Mouse (Mus musculus) midbrain, embryonic 15.5 days (tissue): ENCODE measurements around the gene Prc1. TPM values are rescaled to one million over a fixed set of nuclear protein-coding genes. Genes with fewer than 3 reads are reported as not detected.
A peak's percentile ranks its signal among the peaks of the same experiment; 100 is the strongest.

Experiments
- ATAC-seq: fragments of 200-750 bp; cut with Nextera tagmentation; replicated peaks from 2 replicates; pipeline ENCODE4 v1.8.0; 2017; ENCODE audit warnings: moderate TSS enrichment
- H3K27ac ChIP-seq: fragments of 300-500 bp; sonication (generic); 2 replicates; pipeline ENCODE4 v1.5.1; 2015; ENCODE audit warnings: mild to moderate bottlenecking, inconsistent platforms
- H3K27me3 ChIP-seq: fragments of 300-500 bp; sonication (generic); replicated peaks from 2 replicates; pipeline ENCODE4 v1.6.1; 2015; ENCODE audit warnings: inconsistent platforms
- H3K36me3 ChIP-seq: fragments of 300-500 bp; sonication (generic); replicated peaks from 2 replicates; pipeline ENCODE4 v1.6.1; 2015; ENCODE audit warnings: inconsistent platforms
- H3K4me1 ChIP-seq: fragments of 300-500 bp; sonication (generic); 2 replicates; pipeline ENCODE4 v1.6.1; 2015; ENCODE audit warnings: inconsistent platforms
- H3K4me2 ChIP-seq: fragments of 300-500 bp; sonication (generic); 2 replicates; pipeline ENCODE4 v1.6.1; 2015; ENCODE audit warnings: inconsistent platforms, mild to moderate bottlenecking, moderate library complexity
- H3K4me3 ChIP-seq: fragments of 300-500 bp; sonication (generic); 2 replicates; pipeline ENCODE4 v1.5.1; 2015; ENCODE audit warnings: mild to moderate bottlenecking, inconsistent platforms
- H3K9ac ChIP-seq: fragments of 300-500 bp; sonication (generic); 2 replicates; pipeline ENCODE4 v1.6.1; 2015; ENCODE audit warnings: mild to moderate bottlenecking, inconsistent platforms
- H3K9me3 ChIP-seq: fragments of 300-500 bp; sonication (generic); 2 replicates; pipeline ENCODE4 v1.6.1; 2016; ENCODE audit warnings: inconsistent platforms
- WGBS: fragments of 180-500 bp; shearing (Covaris S2); methylation state at CpG from one replicate; pipeline ENCODE4 v1.1.7; 2015; ENCODE audit warnings: mixed read lengths; 5-methylcytosine and 5-hydroxymethylcytosine counted together
- polyA plus RNA-seq: library from polyadenylated mRNA; unstranded; fragments of >200 nt; fragmentation: Nextera tagmentation; extraction: Ambion mirVana; gene quantifications from 2 replicates; pipeline ENCODE4 v1.2.1, GENCODE M21; 2015

The Prc1 gene
- 33.8 and 39.8 TPM in 2 replicates for polyA plus RNA-seq

DNA sequence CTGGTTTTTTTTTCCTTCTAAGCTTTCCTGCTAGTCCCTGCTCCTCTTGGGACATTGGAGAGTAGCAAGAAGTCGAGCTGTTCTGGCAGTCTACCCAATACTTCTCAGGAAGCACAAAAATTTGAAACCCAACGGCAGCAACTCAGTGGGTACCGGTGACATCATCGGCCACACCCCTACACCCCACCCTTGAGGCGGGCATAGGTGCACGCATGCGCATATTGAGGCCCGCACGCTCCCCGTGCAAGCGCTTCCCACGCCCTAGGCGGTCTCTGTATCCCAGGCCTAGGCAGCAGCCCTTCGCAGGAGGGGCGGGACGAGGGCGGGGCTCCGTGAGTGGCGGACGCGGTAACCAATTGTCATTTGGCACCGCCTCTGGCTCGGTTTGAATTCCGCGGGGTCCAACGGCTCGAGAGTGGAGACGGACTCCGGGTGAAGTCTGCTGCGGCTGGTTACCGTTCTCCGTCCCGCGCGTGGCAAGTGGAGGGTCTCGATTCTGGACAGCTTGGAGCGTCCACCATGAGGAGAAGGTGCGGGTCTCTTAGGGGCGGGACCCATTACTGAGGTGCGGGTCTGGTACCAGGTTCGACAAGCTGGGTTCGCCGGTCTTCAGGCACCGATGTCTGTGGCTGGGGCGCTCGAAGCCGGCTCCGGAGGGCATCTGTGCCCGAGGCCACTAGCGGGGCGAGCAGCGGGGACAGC is at the start of gene Prc1:
Gene Prc1 (plus strand): TSS at position 389 of the 702 bp plus-strand sequence.
- Histone ChIP-seq H3K27me3 (no peaks in the 10 kb centered on the region), H3K9me3 (no peaks in the 10 kb centered on the region), H3K4me2 (peak within 1 kb of the TSS; percentile 99), H3K36me3 (peaks cover 6% of the 10 kb centered on the region; the same call in 1 of the 2 replicates), H3K27ac (peak within 1 kb of the TSS; percentile 64), H3K9ac (peak within 1 kb of the TSS; percentile 48), H3K4me3 (peak within 1 kb of the TSS; percentile 64), H3K4me1 (peaks cover 5% of the 10 kb centered on the region)
- under 1% methylated on average over 52 of the region's 52 CpGs for WGBS
- peak; percentile 99 for ATAC-seq

DNA sequence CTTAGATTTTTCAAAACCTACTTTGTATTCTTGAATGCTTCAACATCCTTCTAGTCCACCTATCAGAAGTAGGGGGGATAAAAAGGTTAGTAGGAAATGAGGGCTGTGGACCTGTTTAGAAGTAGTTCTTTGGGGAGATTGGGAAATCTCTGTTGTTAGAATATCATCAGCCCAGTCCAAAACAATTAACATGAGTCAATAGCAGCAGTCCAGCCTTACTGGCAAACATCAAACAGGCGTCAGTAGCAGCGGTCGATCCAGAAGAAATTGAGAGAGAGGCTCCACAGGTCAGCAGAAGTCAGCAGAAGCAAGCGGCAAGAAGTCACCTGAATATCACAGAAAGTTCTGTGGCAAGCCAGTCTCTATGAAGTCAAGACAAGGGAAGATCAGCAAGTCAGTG is 49.4 kb upstream of the Prc1 start:
- no peak overlapping the region for H3K9ac ChIP-seq
- H3K9me3 ChIP-seq, result no peaks in the 10 kb centered on the region
- no peaks in the 10 kb centered on the region for H3K4me1 ChIP-seq
- no peak for ATAC-seq
- no peaks in the 10 kb centered on the region for H3K27me3 ChIP-seq
- H3K4me3 ChIP-seq, result no peak overlapping the region
- 90% methylated on average over 4 of the region's 4 CpGs for WGBS
- 0 out of 2 replicates have a peak, but pooled peaks cover 6% of the 10 kb centered on the region for H3K36me3 ChIP-seq
- H3K4me2 ChIP-seq, result no peak overlapping the region
- no peak overlapping the region for H3K27ac ChIP-seq

DNA sequence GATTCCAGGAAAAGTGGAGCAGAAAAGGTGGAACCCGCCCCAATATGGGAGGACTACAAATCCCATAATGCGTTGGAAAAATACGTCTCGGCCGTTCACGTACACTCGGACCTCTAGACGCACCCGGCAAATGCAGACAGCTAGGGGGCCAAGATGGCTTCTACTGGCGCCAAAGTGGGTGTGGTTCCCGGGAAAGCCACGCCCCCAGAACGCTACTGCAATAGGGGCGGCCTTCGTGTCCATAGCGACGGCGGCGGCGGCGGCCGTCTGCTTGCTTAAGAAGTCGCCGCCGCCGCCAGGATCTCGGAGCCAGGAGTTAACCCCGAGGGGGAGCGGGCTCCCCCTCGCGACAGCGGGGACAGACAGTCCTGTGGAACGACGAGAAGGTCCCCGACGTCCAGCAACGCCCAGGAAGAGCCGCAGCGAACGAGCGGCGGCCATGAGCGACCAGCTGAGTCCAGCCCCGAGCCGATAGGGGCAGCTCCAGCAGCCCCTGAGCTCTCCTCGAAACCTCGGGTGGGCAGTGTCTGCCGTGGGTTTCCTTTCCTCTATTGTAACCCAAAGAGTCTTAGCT is 48.0 kb upstream of the Prc1 start, which contains the start of gene Ttll13:
Gene Ttll13 (plus strand): TSS at position 229 of the 574 bp plus-strand sequence.
- Histone ChIP-seq H3K4me3 (peak within 1 kb of the TSS; percentile 54), H3K9me3 (no peaks in the 10 kb centered on the region), H3K36me3 (no peaks in the 10 kb centered on the region), H3K27ac (peak within 1 kb of the TSS; percentile 86), H3K4me1 (no peaks in the 10 kb centered on the region), H3K9ac (peak within 1 kb of the TSS; percentile 62), H3K4me2 (peak within 1 kb of the TSS; percentile 57), H3K27me3 (no peaks in the 10 kb centered on the region)
- ATAC-seq, result peak; percentile 98
- under 1% methylated on average over 48 of the region's 48 CpGs for WGBS

DNA sequence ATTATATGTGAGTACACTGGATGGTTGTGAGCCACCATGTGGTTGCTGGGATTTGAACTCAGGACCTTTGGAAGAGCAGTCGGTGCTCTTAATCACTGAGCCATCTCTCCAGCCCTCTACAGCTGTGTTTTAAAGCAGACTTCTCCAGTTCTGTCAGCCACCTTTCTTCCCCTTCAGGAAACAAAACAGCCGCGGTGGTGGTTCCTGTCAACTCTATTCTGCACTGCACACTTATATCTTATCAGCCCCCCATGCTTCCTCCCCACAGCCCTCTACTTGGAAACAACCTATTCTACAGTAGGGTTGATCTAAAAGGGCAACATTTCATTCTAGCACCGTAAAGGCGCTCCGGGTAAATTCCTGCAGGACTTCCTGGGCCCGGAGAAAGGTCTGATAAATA is 47.4 kb upstream of the Prc1 start:
- peak overlapping the region; percentile 62 for H3K9ac ChIP-seq
- no peaks in the 10 kb centered on the region for H3K36me3 ChIP-seq
- no peaks in the 10 kb centered on the region for H3K9me3 ChIP-seq
- H3K4me1 ChIP-seq, result no peaks in the 10 kb centered on the region
- peak overlapping the region; percentile 86 for H3K27ac ChIP-seq
- WGBS, result 63% methylated on average over 7 of the region's 7 CpGs
- H3K27me3 ChIP-seq, result no peaks in the 10 kb centered on the region
- no peak for ATAC-seq
- peak overlapping the region; percentile 54 for H3K4me3 ChIP-seq
- peak overlapping the region; percentile 57 for H3K4me2 ChIP-seq

DNA sequence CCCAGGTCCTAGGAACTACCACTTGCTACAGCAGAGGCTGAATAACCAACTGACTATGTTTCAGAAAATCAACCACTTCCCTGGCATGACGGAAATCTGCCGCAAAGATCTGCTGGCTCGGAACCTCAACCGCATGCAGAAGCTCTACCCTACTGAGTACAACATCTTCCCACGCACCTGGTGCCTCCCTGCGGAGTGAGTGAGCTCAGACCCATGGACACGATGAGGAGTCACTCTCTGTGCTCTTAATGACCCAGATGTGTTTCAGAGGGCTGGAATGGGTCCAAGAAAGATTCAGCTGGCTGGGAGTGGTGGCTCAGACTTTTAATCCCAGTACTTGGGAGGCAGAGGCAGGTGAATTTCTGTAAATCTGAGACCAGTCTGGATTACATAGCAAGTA is 41.8 kb upstream of the Prc1 start:
- Histone ChIP-seq H3K4me1 (no peaks in the 10 kb centered on the region), H3K9me3 (no peaks in the 10 kb centered on the region), H3K36me3 (no peaks in the 10 kb centered on the region), H3K4me3 (no peak overlapping the region), H3K27me3 (peaks cover 18% of the 10 kb centered on the region), H3K4me2 (no peak overlapping the region), H3K27ac (no peak overlapping the region), H3K9ac (no peak overlapping the region)
- 83% methylated on average over 7 of the region's 7 CpGs for WGBS
- ATAC-seq, result no peak

DNA sequence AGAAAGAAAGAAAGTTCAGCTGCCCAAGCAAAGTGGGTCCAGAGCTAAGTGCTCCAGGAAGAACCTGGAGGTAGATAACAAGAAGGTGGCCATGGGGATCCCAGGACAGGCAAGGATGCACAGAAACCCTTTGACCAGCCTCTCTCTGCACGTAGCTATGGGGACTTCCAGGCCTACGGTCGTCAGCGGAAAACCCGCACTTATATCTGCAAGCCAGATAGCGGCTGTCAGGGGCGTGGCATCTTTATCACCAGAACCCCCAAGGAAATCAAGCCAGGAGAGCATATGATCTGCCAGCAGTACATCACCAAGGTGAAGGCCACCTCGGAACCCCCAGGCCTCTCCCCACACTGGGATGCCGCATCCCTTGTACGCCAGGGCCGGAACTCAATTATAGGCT is 41.4 kb upstream of the Prc1 start:
- ATAC-seq, result no peak
- Histone ChIP-seq H3K27ac (no peak overlapping the region), H3K27me3 (peaks cover 21% of the 10 kb centered on the region), H3K9me3 (no peaks in the 10 kb centered on the region), H3K9ac (no peak overlapping the region), H3K4me2 (no peak overlapping the region), H3K36me3 (no peaks in the 10 kb centered on the region), H3K4me1 (no peaks in the 10 kb centered on the region), H3K4me3 (no peak overlapping the region)
- 88% methylated on average over 11 of the region's 11 CpGs for WGBS

DNA sequence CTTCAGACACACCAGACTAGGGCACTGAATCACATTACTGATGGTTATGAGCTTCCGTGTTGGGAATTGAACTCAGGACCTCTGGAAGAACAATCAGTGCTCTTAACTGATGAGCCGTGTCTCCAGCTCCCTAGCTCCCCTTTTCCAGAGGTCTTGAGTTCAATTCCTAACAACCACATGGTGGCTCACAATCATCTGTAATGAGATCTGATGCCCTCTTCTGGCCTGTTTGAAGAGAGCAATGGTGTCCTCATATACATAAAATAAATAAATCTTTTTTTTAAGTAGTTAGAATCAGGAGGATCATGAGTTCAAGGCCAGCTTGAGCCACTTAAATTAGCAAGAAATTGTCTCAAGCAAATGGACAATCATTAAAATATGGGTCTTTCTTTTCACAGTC is 38.3 kb upstream of the Prc1 start:
- ATAC-seq, result no peak
- H3K27me3 ChIP-seq, result peaks cover 43% of the 10 kb centered on the region

DNA sequence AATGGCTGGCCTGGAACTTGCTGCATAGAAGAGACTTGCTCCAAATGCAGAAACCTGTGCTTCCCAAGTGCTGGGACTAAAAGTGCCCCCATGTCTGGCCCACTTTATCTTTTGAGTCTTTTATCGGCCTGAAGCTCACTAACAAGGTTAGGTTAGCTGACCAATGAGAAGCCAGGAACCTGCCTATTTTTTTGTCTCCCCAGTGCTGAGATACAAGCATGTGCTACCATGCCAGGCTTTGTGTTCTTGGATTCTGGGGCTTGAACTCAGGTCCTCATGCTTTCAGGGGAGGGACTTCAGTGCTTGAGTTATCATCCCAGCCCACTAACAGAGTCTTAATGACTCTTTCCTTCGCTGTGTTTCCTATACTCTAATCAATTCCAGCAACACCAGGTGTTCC is 36.5 kb upstream of the Prc1 start:
- WGBS, result 74% methylated on average over 2 of the region's 2 CpGs
- H3K4me2 ChIP-seq, result no peak overlapping the region
- peaks cover 15% of the 10 kb centered on the region for H3K4me1 ChIP-seq
- peaks cover 43% of the 10 kb centered on the region for H3K27me3 ChIP-seq
- H3K27ac ChIP-seq, result no peak overlapping the region
- H3K9me3 ChIP-seq, result no peaks in the 10 kb centered on the region
- no peak for ATAC-seq
- no peak overlapping the region for H3K4me3 ChIP-seq
- H3K9ac ChIP-seq, result no peak overlapping the region
- H3K36me3 ChIP-seq, result no peaks in the 10 kb centered on the region

More for the DNA sequence above, 38.3 kb upstream of the Prc1 start:
- Histone ChIP-seq H3K9ac (no peak overlapping the region), H3K4me1 (peaks cover 5% of the 10 kb centered on the region; the same call in 1 of the 2 replicates), H3K36me3 (no peaks in the 10 kb centered on the region), H3K4me3 (no peak overlapping the region), H3K27ac (no peak overlapping the region), H3K9me3 (no peaks in the 10 kb centered on the region), H3K4me2 (no peak overlapping the region)
- 81% methylated on average over 2 of the region's 2 CpGs for WGBS

DNA sequence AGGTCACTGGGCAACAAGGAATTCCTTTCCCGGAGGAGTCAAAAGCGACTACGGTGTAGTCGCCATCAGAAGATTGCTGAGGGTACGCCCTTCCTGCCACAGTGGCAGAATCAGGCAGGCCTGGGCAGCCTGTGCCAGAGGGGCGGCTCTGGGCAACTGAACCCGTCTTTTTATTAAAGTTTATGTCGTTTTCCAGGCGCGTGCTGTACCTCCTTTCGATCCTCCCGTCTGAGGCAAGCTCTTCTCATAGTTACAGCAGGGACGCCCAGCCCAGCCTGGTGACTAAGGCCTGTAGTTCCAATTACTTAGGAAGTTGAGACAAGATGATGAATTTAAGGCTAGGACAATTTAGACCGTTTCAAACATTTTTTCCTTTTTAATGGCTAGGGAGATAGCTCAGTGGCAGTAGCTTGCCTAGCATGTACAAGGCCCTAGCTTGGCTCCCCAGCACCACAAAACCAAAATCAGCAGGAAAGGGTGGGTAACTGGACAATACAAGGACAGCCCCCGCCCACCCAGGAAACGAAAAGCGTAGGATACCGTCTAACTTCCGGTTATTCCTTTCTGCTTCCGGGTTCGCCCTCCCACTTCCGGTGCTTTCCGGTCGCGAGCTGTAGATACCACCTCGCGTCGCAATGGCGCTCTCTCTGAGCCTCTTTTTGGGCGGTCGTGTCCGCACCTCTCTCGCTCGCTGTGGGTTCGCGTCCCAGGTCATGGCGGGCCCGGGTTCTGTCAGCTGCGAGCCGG is 33.5 kb upstream of the Prc1 start, which contains the start of gene Ngrn:
Gene Ngrn (plus strand): TSS at position 591 of the 747 bp plus-strand sequence.
- Histone ChIP-seq H3K36me3 (peaks cover 14% of the 10 kb centered on the region), H3K27ac (peak within 1 kb of the TSS; percentile 76), H3K9ac (peak within 1 kb of the TSS; percentile 79), H3K4me1 (peaks cover 20% of the 10 kb centered on the region), H3K4me2 (peak within 1 kb of the TSS; percentile 80), H3K4me3 (peak within 1 kb of the TSS; percentile 91), H3K9me3 (no peaks in the 10 kb centered on the region), H3K27me3 (peaks cover 34% of the 10 kb centered on the region)
- WGBS, result 26% methylated on average over 40 of the region's 40 CpGs
- peak; percentile 91 for ATAC-seq

DNA sequence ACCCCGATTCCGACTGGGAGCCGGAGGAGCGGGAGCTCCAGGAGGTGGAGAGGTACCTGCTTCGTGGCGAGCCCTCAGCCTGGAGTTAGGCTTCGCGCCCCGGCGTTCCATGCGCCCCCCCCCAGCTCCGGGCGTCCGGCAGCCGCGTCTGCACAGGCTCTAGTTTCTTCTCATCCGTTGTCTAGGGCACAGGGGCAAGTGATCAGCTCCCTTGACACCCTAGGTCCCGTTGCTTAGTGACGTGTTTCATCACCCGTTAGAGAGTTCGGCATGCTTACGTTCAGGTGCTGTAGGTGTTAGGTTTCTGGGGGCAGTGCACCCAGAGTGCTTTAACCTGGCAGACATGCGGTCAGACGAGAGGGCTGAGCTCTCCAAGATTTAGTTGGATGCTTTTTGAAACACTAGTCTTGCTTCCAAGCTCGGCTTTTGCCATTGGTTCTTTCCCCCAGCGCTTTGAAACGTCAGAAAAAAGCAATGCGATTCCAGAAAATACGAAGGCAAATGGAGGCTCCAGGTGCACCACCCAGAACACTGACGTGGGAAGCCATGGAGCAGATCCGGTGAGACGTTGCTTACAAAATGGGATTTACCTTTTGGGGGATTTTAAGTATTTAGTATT is 32.8 kb upstream of the Prc1 start:
- Histone ChIP-seq H3K36me3 (peaks cover 17% of the 10 kb centered on the region), H3K9ac (peak overlapping the region; percentile 79), H3K27ac (peak overlapping the region; percentile 76), H3K27me3 (peaks cover 32% of the 10 kb centered on the region), H3K4me2 (peak overlapping the region; percentile 80), H3K4me3 (peak overlapping the region; percentile 91), H3K4me1 (peaks cover 20% of the 10 kb centered on the region), H3K9me3 (no peaks in the 10 kb centered on the region)
- WGBS, result 1% methylated on average over 32 of the region's 32 CpGs
- ATAC-seq, result peak; percentile 74

DNA sequence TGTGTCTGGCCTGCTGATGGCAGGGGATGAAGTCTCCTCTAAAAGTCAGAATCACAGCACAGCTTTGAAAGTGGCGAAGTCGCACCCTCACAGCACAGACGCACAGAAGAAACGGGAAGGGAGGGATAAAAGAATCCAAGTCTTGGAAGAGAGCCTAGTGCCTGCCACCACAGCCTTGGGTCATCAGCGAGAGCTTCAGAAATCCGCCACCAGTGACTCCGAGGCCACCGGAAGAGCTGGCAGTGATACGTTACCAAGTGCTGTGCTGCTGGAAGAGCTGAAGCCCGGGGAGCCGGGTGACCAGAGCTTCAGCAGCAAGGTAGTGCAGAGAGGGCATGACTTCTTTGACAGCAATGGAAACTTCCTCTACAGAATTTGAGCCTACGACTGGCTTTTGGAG is 29.6 kb upstream of the Prc1 start:
- Histone ChIP-seq H3K4me3 (no peak overlapping the region), H3K9me3 (no peaks in the 10 kb centered on the region), H3K27me3 (peaks cover 4% of the 10 kb centered on the region; the same call in 1 of the 2 replicates), H3K36me3 (peaks cover 23% of the 10 kb centered on the region), H3K9ac (no peak overlapping the region), H3K4me1 (peaks cover 28% of the 10 kb centered on the region), H3K4me2 (no peak overlapping the region), H3K27ac (no peak overlapping the region)
- WGBS, result 93% methylated on average over 12 of the region's 12 CpGs
- no peak for ATAC-seq

DNA sequence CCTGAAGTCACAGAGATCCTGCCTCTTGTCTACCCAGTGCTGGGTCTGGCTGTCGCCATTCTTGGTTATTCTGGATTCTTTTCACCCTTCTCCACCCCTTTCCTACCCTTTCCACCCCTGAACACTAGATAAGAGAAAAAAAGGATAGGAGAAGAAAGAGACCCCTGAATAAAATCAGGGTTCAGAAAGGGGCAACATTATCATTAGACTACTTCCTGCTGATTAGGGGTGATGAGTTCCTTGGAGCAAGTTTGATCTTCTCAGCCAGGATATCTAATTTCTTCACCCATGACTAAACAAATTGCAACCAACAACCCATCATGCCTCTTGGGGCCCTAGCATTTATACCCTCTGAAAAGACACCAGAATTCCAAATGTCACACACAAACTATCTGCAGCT is 26.5 kb upstream of the Prc1 start:
- peaks cover 34% of the 10 kb centered on the region for H3K4me1 ChIP-seq
- H3K36me3 ChIP-seq, result peaks cover 25% of the 10 kb centered on the region
- no peak overlapping the region for H3K4me2 ChIP-seq
- no peak overlapping the region for H3K9ac ChIP-seq
- 76% methylated on average over 1 of the region's 1 CpGs for WGBS
- H3K27me3 ChIP-seq, result no peaks in the 10 kb centered on the region
- no peak for ATAC-seq
- no peak overlapping the region for H3K4me3 ChIP-seq
- H3K27ac ChIP-seq, result no peak overlapping the region
- H3K9me3 ChIP-seq, result no peaks in the 10 kb centered on the region
